Mouse (Mus musculus) hindbrain, postnatal 0 days (tissue): ENCODE results near the gene Fam104a. TPM values are rescaled to one million over a fixed set of nuclear protein-coding genes. Genes with fewer than 3 reads are reported as not detected.

Experiments used
- ATAC-seq: fragments of 200-750 bp; cut with Nextera tagmentation; 2 replicates; pipeline ENCODE4 v1.8.0; 2017; ENCODE audit warnings: mild to moderate bottlenecking, moderate TSS enrichment, moderate library complexity
- DNase-seq: peaks from one replicate; pipeline ENCODE4 v3.0.0-alpha.2; 2015; ENCODE audit warnings: low spot score
- H3K27ac ChIP-seq: fragments of 300-500 bp; sonication (generic); 2 replicates; pipeline ENCODE4 v1.5.1; 2014; ENCODE audit warnings: mild to moderate bottlenecking
- H3K27me3 ChIP-seq: fragments of 300-500 bp; sonication (generic); 2 replicates; pipeline ENCODE4 v1.6.1; 2014; ENCODE audit warnings: low read length, mixed read lengths; ENCODE audit not compliant: insufficient read depth
- H3K36me3 ChIP-seq: fragments of 300-500 bp; sonication (generic); 2 replicates; pipeline ENCODE4 v1.6.1; 2014; ENCODE audit warnings: low read length, mixed read lengths; ENCODE audit not compliant: insufficient read depth
- H3K4me1 ChIP-seq: fragments of 300-500 bp; sonication (generic); 2 replicates; pipeline ENCODE4 v1.6.1; 2014; ENCODE audit warnings: antibody characterized with exemption, low read length, mixed read lengths; ENCODE audit not compliant: insufficient read depth
- H3K4me2 ChIP-seq: fragments of 300-500 bp; sonication (generic); 2 replicates; pipeline ENCODE4 v1.6.1; 2014; ENCODE audit warnings: low read depth, mild to moderate bottlenecking, low read length, moderate library complexity, mixed read lengths
- H3K4me3 ChIP-seq: fragments of 300-500 bp; sonication (generic); 2 replicates; pipeline ENCODE4 v1.5.1; 2014; ENCODE audit warnings: low read length
- H3K9ac ChIP-seq: fragments of 300-500 bp; sonication (generic); replicated peaks from 2 replicates; pipeline ENCODE4 v1.6.1; 2014; ENCODE audit warnings: mild to moderate bottlenecking, low read length, moderate library complexity, mixed read lengths
- H3K9me3 ChIP-seq: fragments of 300-500 bp; sonication (generic); 2 replicates; pipeline ENCODE4 v1.6.1; 2016; ENCODE audit warnings: low read length, mixed read lengths
- CTCF ChIP-seq: IDR thresholded peaks from 2 replicates; pipeline ENCODE4 v1.5.1; 2016; ENCODE audit warnings: antibody characterized with exemption, control low read depth, low read depth
- WGBS: fragments of 180-500 bp; shearing (Covaris S2); extraction: QIAGEN DNeasy Blood & Tissue Kit; methylation state at CpG from one replicate; pipeline ENCODE4 v1.1.7; 2014; 5-methylcytosine and 5-hydroxymethylcytosine counted together
- polyA plus RNA-seq: library from polyadenylated mRNA; unstranded; fragments of >200 nt; fragmentation: Nextera tagmentation; extraction: Ambion mirVana; gene quantifications from 2 replicates; pipeline ENCODE4 v1.2.1, GENCODE M21; 2015
- total RNA-seq: library from RNA; depleted of rRNA; stranded (reverse); fragments of >200 nt; gene quantifications from 2 replicates; pipeline ENCODE4 v1.2.3, GENCODE M21; 2014

Gene Fam104a
- total and polyA plus RNA-seq, 2 experiments from 2014 or later: 29.5 to 50.6 TPM

GRCm38 (mm10) chr11:113630642-113631041, 53.3 kb downstream of the Fam104a start:
- H3K9ac ChIP-seq: no peak overlapping the region
- no peaks in the 10 kb centered on the region for H3K27me3 ChIP-seq
- no peaks in the 10 kb centered on the region for H3K36me3 ChIP-seq
- H3K4me3 ChIP-seq: no peak overlapping the region
- WGBS: 59% methylated on average over 7 of the region's 7 CpGs
- no peak overlapping the region for H3K27ac ChIP-seq
- peak; percentile 73 for TF ChIP-seq CTCF
- ATAC-seq: no peak
- peak; percentile 74 for DNase-seq
- no peaks in the 10 kb centered on the region for H3K9me3 ChIP-seq
- no peak overlapping the region for H3K4me2 ChIP-seq
- H3K4me1 ChIP-seq: no peaks in the 10 kb centered on the region

- 61% methylated on average over 4 of the region's 4 CpGs for WGBS
Measured at GRCm38 (mm10) chr11:113627785-113628184, 56.2 kb downstream of the Fam104a start.

GRCm38 (mm10) chr11:113625437-113625836, 58.5 kb downstream of the Fam104a start:
- ATAC-seq (no peak), DNase-seq (no peak)
- no peak overlapping the region for H3K4me2 ChIP-seq
- WGBS: 95% methylated on average over 18 of the region's 18 CpGs
- H3K9me3 ChIP-seq: no peaks in the 10 kb centered on the region
- no peaks in the 10 kb centered on the region for H3K4me1 ChIP-seq
- H3K36me3 ChIP-seq: no peaks in the 10 kb centered on the region; the same call in 1 of the 2 replicates
- no peaks in the 10 kb centered on the region for H3K27me3 ChIP-seq
- H3K9ac ChIP-seq: no peak overlapping the region
- TF ChIP-seq CTCF: no peak
- H3K27ac ChIP-seq: no peak overlapping the region
- no peak overlapping the region for H3K4me3 ChIP-seq

More at GRCm38 (mm10) chr11:113627785-113628184, 56.2 kb downstream of the Fam104a start:
- no peak overlapping the region for H3K9ac ChIP-seq
- peak; percentile 68 for TF ChIP-seq CTCF
- H3K27ac ChIP-seq: no peak overlapping the region
- no peak overlapping the region for H3K4me2 ChIP-seq
- H3K9me3 ChIP-seq: no peaks in the 10 kb centered on the region
- H3K27me3 ChIP-seq: no peaks in the 10 kb centered on the region
- no peak overlapping the region for H3K4me3 ChIP-seq
- no peak for ATAC-seq
- H3K36me3 ChIP-seq: no peaks in the 10 kb centered on the region; the same call in 1 of the 2 replicates
- no peaks in the 10 kb centered on the region for H3K4me1 ChIP-seq
- DNase-seq: peak; percentile 59

GRCm38 (mm10) chr11:113622028-113622427, 61.9 kb downstream of the Fam104a start:
- H3K4me3 ChIP-seq: no peak overlapping the region
- H3K36me3 ChIP-seq: no peaks in the 10 kb centered on the region; the same call in 1 of the 2 replicates
- no peak overlapping the region for H3K9ac ChIP-seq
- DNase-seq: peak; percentile 40
- TF ChIP-seq CTCF: no peak
- WGBS: 61% methylated on average over 4 of the region's 4 CpGs
- H3K4me1 ChIP-seq: peaks cover 8% of the 10 kb centered on the region
- no peaks in the 10 kb centered on the region for H3K27me3 ChIP-seq
- no peak for ATAC-seq
- H3K4me2 ChIP-seq: peak overlapping the region; percentile 74
- no peak overlapping the region for H3K27ac ChIP-seq
- no peaks in the 10 kb centered on the region for H3K9me3 ChIP-seq

GRCm38 (mm10) chr11:113621001-113621400, 63.0 kb downstream of the Fam104a start:
- H3K36me3 ChIP-seq: no peaks in the 10 kb centered on the region; the same call in 1 of the 2 replicates
- 0 out of 2 replicates have a peak overlapping the region, but pooled peaks have one; percentile 61 for H3K9ac ChIP-seq
- TF ChIP-seq CTCF: no peak
- peak overlapping the region; percentile 50 for H3K4me3 ChIP-seq
- no peak overlapping the region for H3K27ac ChIP-seq
- H3K27me3 ChIP-seq: no peaks in the 10 kb centered on the region
- no peaks in the 10 kb centered on the region for H3K9me3 ChIP-seq
- peak overlapping the region; percentile 74 for H3K4me2 ChIP-seq
- H3K4me1 ChIP-seq: peaks cover 8% of the 10 kb centered on the region
- ATAC-seq (no peak), DNase-seq (no peak)
- WGBS: 35% methylated on average over 2 of the region's 2 CpGs

GRCm38 (mm10) chr11:113619420-113620080, 64.4 kb downstream of the Fam104a start:
- no peaks in the 10 kb centered on the region for H3K36me3 ChIP-seq
- H3K4me2 ChIP-seq: peak overlapping the region; percentile 74
- H3K27ac ChIP-seq: peak overlapping the region; percentile 76
- peaks cover 8% of the 10 kb centered on the region for H3K4me1 ChIP-seq
- H3K27me3 ChIP-seq: no peaks in the 10 kb centered on the region
- TF ChIP-seq CTCF: no peak
- ATAC-seq (0 out of 2 replicates have a peak, but pooled peaks have one; percentile 6), DNase-seq (no peak)
- H3K9ac ChIP-seq: peak overlapping the region; percentile 61
- peak overlapping the region; percentile 50 for H3K4me3 ChIP-seq
- WGBS: 2% methylated on average over 31 of the region's 31 CpGs
- H3K9me3 ChIP-seq: no peaks in the 10 kb centered on the region
